Mouse (Mus musculus): ENCODE results near the gene Map6. TPM values are rescaled to one million over a fixed set of nuclear protein-coding genes. Genes with fewer than 3 reads are reported as not detected.

The Map6 gene
- total and polyA plus RNA-seq, 2 experiments from 2014 or later, result 126 to 326 TPM

DNA sequence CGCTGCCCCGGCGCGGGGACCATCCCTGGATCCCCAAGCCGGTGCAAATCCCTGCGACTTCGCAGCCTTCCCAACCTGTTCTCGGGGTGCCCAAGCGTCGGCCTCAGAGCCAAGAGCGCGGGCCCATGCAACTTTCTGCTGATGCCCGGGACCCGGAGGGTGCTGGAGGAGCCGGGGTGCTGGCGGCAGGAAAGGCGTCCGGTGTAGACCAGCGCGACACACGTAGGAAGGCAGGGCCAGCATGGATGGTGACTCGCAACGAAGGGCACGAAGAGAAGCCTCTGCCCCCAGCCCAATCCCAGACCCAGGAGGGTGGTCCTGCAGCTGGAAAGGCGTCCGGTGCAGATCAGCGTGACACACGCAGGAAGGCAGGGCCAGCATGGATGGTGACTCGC is 1.3 kb downstream of the Map6 start:
- no peaks in the 10 kb centered on the region for H3K27me3 ChIP-seq (ENCODE audit: insufficient read depth, low read length)
- peak; percentile 21; the same call in 1 of the 2 replicates for ATAC-seq (ENCODE audit: low FRiP score)
- peaks cover 14% of the 10 kb centered on the region; the same call in 1 of the 2 replicates for H3K4me1 ChIP-seq (ENCODE audit: insufficient read depth, low read length)
- WGBS, result under 1% methylated on average over 29 of the region's 29 CpGs
- H3K9me3 ChIP-seq (ENCODE audit: low read length), result no peaks in the 10 kb centered on the region
- H3K4me2 ChIP-seq (ENCODE audit: low read depth, low read length, poor library complexity, severe bottlenecking), result peak overlapping the region; percentile 96
- DNase-seq (ENCODE audit: low spot score), result no peak
- H3K36me3 ChIP-seq (ENCODE audit: insufficient read depth, low read length), result 0 out of 2 replicates have a peak, but pooled peaks cover 2% of the 10 kb centered on the region
- H3K4me3 ChIP-seq (ENCODE audit: low read depth, low read length), result peak overlapping the region; percentile 86
- peak overlapping the region; percentile 91 for H3K9ac ChIP-seq (replicated peaks; ENCODE audit: low read length, poor library complexity, severe bottlenecking)
- H3K27ac ChIP-seq (ENCODE audit: low read depth, low read length), result peak overlapping the region; percentile 98
- TF ChIP-seq CTCF (IDR thresholded peaks at IDR 0.05), result no peak

GRCm38 (mm10) chr7:99268951-99269945 is 2.0 kb downstream of the Map6 start:
- peak overlapping the region; percentile 91 for H3K9ac ChIP-seq (replicated peaks; ENCODE audit: low read length, poor library complexity, severe bottlenecking)
- no peak for DNase-seq (ENCODE audit: low spot score)
- H3K9me3 ChIP-seq (ENCODE audit: low read length), result no peaks in the 10 kb centered on the region
- 0 out of 2 replicates have a peak, but pooled peaks cover 2% of the 10 kb centered on the region for H3K36me3 ChIP-seq (ENCODE audit: insufficient read depth, low read length)
- ATAC-seq (ENCODE audit: low FRiP score), result 0 out of 2 replicates have a peak, but pooled peaks have one; percentile 2
- TF ChIP-seq CTCF (IDR thresholded peaks at IDR 0.05), result no peak
- H3K4me1 ChIP-seq (ENCODE audit: insufficient read depth, low read length), result peaks cover 20% of the 10 kb centered on the region; the same call in 1 of the 2 replicates
- H3K4me2 ChIP-seq (ENCODE audit: low read depth, low read length, poor library complexity, severe bottlenecking), result peak overlapping the region; percentile 96
- no peaks in the 10 kb centered on the region for H3K27me3 ChIP-seq (ENCODE audit: insufficient read depth, low read length)
- 5% methylated on average over 41 of the region's 42 CpGs for WGBS
- H3K4me3 ChIP-seq (ENCODE audit: low read depth, low read length), result peak overlapping the region; percentile 86
- H3K27ac ChIP-seq (ENCODE audit: low read depth, low read length), result no peak overlapping the region

- Histone ChIP-seq H3K27ac (ENCODE audit: low read depth, low read length) (no peak overlapping the region), H3K9me3 (ENCODE audit: low read length) (no peaks in the 10 kb centered on the region), H3K4me1 (ENCODE audit: insufficient read depth, low read length) (peaks cover 23% of the 10 kb centered on the region; the same call in 1 of the 2 replicates), H3K27me3 (ENCODE audit: insufficient read depth, low read length) (no peaks in the 10 kb centered on the region), H3K36me3 (ENCODE audit: insufficient read depth, low read length) (peaks cover 2% of the 10 kb centered on the region; the same call in 1 of the 2 replicates), H3K4me3 (ENCODE audit: low read depth, low read length) (peak overlapping the region; percentile 86), H3K9ac (replicated peaks; ENCODE audit: low read length, poor library complexity, severe bottlenecking) (peak overlapping the region; percentile 57), H3K4me2 (ENCODE audit: low read depth, low read length, poor library complexity, severe bottlenecking) (peak overlapping the region; percentile 96)
- ATAC-seq (ENCODE audit: low FRiP score) (no peak), DNase-seq (ENCODE audit: low spot score) (no peak)
- WGBS, result 43% methylated on average over 9 of the region's 9 CpGs
- TF ChIP-seq CTCF (IDR thresholded peaks at IDR 0.05), result no peak
These were observed 4.4 kb downstream of the Map6 start for GRCm38 (mm10) chr7:99271630-99272029.

GRCm38 (mm10) chr7:99275131-99275530 is 7.9 kb downstream of the Map6 start:
- Histone ChIP-seq H3K4me2 (ENCODE audit: low read depth, low read length, poor library complexity, severe bottlenecking) (peak overlapping the region; percentile 18; the same call in 1 of the 2 replicates), H3K4me3 (ENCODE audit: low read depth, low read length) (no peak overlapping the region), H3K36me3 (ENCODE audit: insufficient read depth, low read length) (peaks cover 5% of the 10 kb centered on the region; the same call in 1 of the 2 replicates), H3K9me3 (ENCODE audit: low read length) (no peaks in the 10 kb centered on the region), H3K9ac (replicated peaks; ENCODE audit: low read length, poor library complexity, severe bottlenecking) (no peak overlapping the region), H3K27me3 (ENCODE audit: insufficient read depth, low read length) (no peaks in the 10 kb centered on the region), H3K4me1 (ENCODE audit: insufficient read depth, low read length) (peaks cover 25% of the 10 kb centered on the region; the same call in 1 of the 2 replicates), H3K27ac (ENCODE audit: low read depth, low read length) (no peak overlapping the region)
- WGBS, result 45% methylated on average over 6 of the region's 6 CpGs
- ATAC-seq (ENCODE audit: low FRiP score) (no peak), DNase-seq (ENCODE audit: low spot score) (no peak)
- TF ChIP-seq CTCF (IDR thresholded peaks at IDR 0.05), result no peak

GRCm38 (mm10) chr7:99276679-99277078 is 9.4 kb downstream of the Map6 start:
- H3K36me3 ChIP-seq (ENCODE audit: insufficient read depth, low read length), result peaks cover 3% of the 10 kb centered on the region; the same call in 1 of the 2 replicates
- H3K27ac ChIP-seq (ENCODE audit: low read depth, low read length), result no peak overlapping the region
- ATAC-seq (ENCODE audit: low FRiP score), result no peak
- H3K27me3 ChIP-seq (ENCODE audit: insufficient read depth, low read length), result no peaks in the 10 kb centered on the region
- WGBS, result 89% methylated on average over 1 of the region's 1 CpGs
- no peak for DNase-seq (ENCODE audit: low spot score)
- TF ChIP-seq CTCF (IDR thresholded peaks at IDR 0.05), result no peak
- H3K4me2 ChIP-seq (ENCODE audit: low read depth, low read length, poor library complexity, severe bottlenecking), result no peak overlapping the region
- peaks cover 26% of the 10 kb centered on the region; the same call in 1 of the 2 replicates for H3K4me1 ChIP-seq (ENCODE audit: insufficient read depth, low read length)
- H3K4me3 ChIP-seq (ENCODE audit: low read depth, low read length), result no peak overlapping the region
- H3K9ac ChIP-seq (replicated peaks; ENCODE audit: low read length, poor library complexity, severe bottlenecking), result no peak overlapping the region
- no peaks in the 10 kb centered on the region for H3K9me3 ChIP-seq (ENCODE audit: low read length)
